Mouse (Mus musculus): ENCODE measurements around the gene Farp1. TPM values are rescaled to one million over a fixed set of nuclear protein-coding genes. Genes with fewer than 3 reads are reported as not detected.

Gene Farp1
- polyA plus RNA-seq, 1 experiment, result 42.6 TPM

DNA sequence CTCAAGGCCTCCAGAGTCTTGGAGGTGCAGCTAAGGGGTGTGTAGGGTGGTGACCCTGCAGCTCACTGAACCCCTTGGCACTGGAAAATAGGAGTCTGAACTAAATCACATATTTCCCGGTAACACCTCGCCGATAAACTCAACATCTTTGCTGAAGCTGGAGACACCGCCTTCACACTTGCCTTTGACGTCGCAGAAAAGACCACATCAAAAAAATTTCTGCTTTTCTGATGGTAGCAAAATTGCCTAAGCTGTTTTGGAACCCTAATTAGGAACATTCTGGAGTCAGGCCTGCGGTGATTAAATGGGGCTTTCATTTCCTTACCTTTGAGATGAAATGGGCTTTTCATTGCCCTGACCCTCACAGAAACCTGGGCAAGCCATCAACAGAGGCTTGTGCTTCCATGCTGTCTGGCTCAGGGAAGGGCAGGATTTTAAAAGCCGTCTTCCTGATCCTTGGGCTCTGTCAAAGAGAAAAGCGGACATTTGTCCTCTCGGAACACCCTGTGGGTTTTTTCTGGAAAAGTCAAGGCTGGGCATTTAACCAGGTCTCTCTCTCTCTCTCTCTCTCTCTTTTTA, 72.8 kb downstream of the Farp1 start:
- H3K4me3 ChIP-seq (ENCODE audit: insufficient read depth, poor library complexity, severe bottlenecking), result no peak overlapping the region

GRCm38 (mm10) chr14:121108439-121109115, 73.6 kb downstream of the Farp1 start:
- no peak for TF ChIP-seq MYOD1 (IDR thresholded peaks at IDR 0.05; ENCODE audit: control insufficient read depth, insufficient read length, low read depth)
- TF ChIP-seq MYOG (IDR thresholded peaks at IDR 0.05; ENCODE audit: control insufficient read depth, extremely low read depth, insufficient read length), result no peak
- Histone ChIP-seq H3K36me3 (ENCODE audit: control insufficient read depth, insufficient read depth) (peaks cover 18% of the 10 kb centered on the region), H3K4me3 (ENCODE audit: insufficient read depth, poor library complexity, severe bottlenecking) (no peak overlapping the region), H3ac (ENCODE audit: control insufficient read depth, insufficient read length, low read depth) (no peak overlapping the region), H3K27me3 (ENCODE audit: control insufficient read depth, insufficient read depth, insufficient read length) (no peaks in the 10 kb centered on the region), H3K79me3 (ENCODE audit: low read depth) (peaks cover 30% of the 10 kb centered on the region), H3K79me2 (ENCODE audit: control insufficient read depth, insufficient read depth) (peaks cover 83% of the 10 kb centered on the region)

More for the DNA sequence above, 72.8 kb downstream of the Farp1 start:
- Histone ChIP-seq H3K79me2 (ENCODE audit: control insufficient read depth, insufficient read depth) (peaks cover 85% of the 10 kb centered on the region), H3K27me3 (ENCODE audit: control insufficient read depth, insufficient read depth, insufficient read length) (no peaks in the 10 kb centered on the region), H3ac (ENCODE audit: control insufficient read depth, insufficient read length, low read depth) (no peak overlapping the region), H3K79me3 (ENCODE audit: low read depth) (peaks cover 32% of the 10 kb centered on the region), H3K36me3 (ENCODE audit: control insufficient read depth, insufficient read depth) (peaks cover 26% of the 10 kb centered on the region)
- TF ChIP-seq MYOG (IDR thresholded peaks at IDR 0.05; ENCODE audit: control insufficient read depth, extremely low read depth, insufficient read length) (no peak), FOSL1 (IDR thresholded peaks at IDR 0.05; ENCODE audit: insufficient read depth, low read length, poor library complexity, severe bottlenecking) (no peak), MYOD1 (IDR thresholded peaks at IDR 0.05; ENCODE audit: control insufficient read depth, insufficient read length, low read depth) (no peak), USF1 (IDR thresholded peaks at IDR 0.05; ENCODE audit: low read depth) (no peak), CEBPB (IDR thresholded peaks at IDR 0.05; ENCODE audit: low read depth) (no peak), CTCF (IDR thresholded peaks at IDR 0.05; ENCODE audit: control insufficient read depth, insufficient read depth, insufficient read length) (no peak), MAX (IDR thresholded peaks at IDR 0.05) (no peak)

GRCm38 (mm10) chr14:121109116-121109504, 74.1 kb downstream of the Farp1 start:
- peaks cover 33% of the 10 kb centered on the region for H3K79me3 ChIP-seq (ENCODE audit: low read depth)
- H3K4me3 ChIP-seq (ENCODE audit: insufficient read depth, poor library complexity, severe bottlenecking), result no peak overlapping the region
- no peak overlapping the region for H3ac ChIP-seq (ENCODE audit: control insufficient read depth, insufficient read length, low read depth)
- peaks cover 16% of the 10 kb centered on the region for H3K36me3 ChIP-seq (ENCODE audit: control insufficient read depth, insufficient read depth)
- H3K79me2 ChIP-seq (ENCODE audit: control insufficient read depth, insufficient read depth), result peaks cover 88% of the 10 kb centered on the region
- no peak for TF ChIP-seq CTCF (IDR thresholded peaks at IDR 0.05; ENCODE audit: control insufficient read depth, insufficient read depth, insufficient read length)
- TF ChIP-seq MYOG (IDR thresholded peaks at IDR 0.05; ENCODE audit: control insufficient read depth, extremely low read depth, insufficient read length), result no peak
- no peak for TF ChIP-seq FOSL1 (IDR thresholded peaks at IDR 0.05; ENCODE audit: insufficient read depth, low read length, poor library complexity, severe bottlenecking)
- H3K27me3 ChIP-seq (ENCODE audit: control insufficient read depth, insufficient read depth, insufficient read length), result no peaks in the 10 kb centered on the region

- TF ChIP-seq MAX (IDR thresholded peaks at IDR 0.05) (no peak), MYOD1 (IDR thresholded peaks at IDR 0.05; ENCODE audit: control insufficient read depth, insufficient read length, low read depth) (no peak), FOSL1 (IDR thresholded peaks at IDR 0.05; ENCODE audit: insufficient read depth, low read length, poor library complexity, severe bottlenecking) (no peak), MYOG (IDR thresholded peaks at IDR 0.05; ENCODE audit: control insufficient read depth, extremely low read depth, insufficient read length) (no peak), USF1 (IDR thresholded peaks at IDR 0.05; ENCODE audit: low read depth) (no peak)
- H3K79me3 ChIP-seq (ENCODE audit: low read depth), result peaks cover 33% of the 10 kb centered on the region
- peaks cover 24% of the 10 kb centered on the region for H3K36me3 ChIP-seq (ENCODE audit: control insufficient read depth, insufficient read depth)
These were observed 75.7 kb downstream of the Farp1 start for GRCm38 (mm10) chr14:121110492-121111267.

GRCm38 (mm10) chr14:121112061-121112460, 77.1 kb downstream of the Farp1 start:
- Histone ChIP-seq H3K27me3 (ENCODE audit: control insufficient read depth, insufficient read depth, insufficient read length) (no peaks in the 10 kb centered on the region), H3K79me3 (ENCODE audit: low read depth) (peaks cover 29% of the 10 kb centered on the region), H3K4me3 (ENCODE audit: insufficient read depth, poor library complexity, severe bottlenecking) (no peak overlapping the region), H3K36me3 (ENCODE audit: control insufficient read depth, insufficient read depth) (peaks cover 24% of the 10 kb centered on the region), H3ac (ENCODE audit: control insufficient read depth, insufficient read length, low read depth) (no peak overlapping the region), H3K79me2 (ENCODE audit: control insufficient read depth, insufficient read depth) (peaks cover 89% of the 10 kb centered on the region)
- TF ChIP-seq MAX (IDR thresholded peaks at IDR 0.05) (no peak), MYOD1 (IDR thresholded peaks at IDR 0.05; ENCODE audit: control insufficient read depth, insufficient read length, low read depth) (no peak), MYOG (IDR thresholded peaks at IDR 0.05; ENCODE audit: control insufficient read depth, extremely low read depth, insufficient read length) (no peak), CTCF (IDR thresholded peaks at IDR 0.05; ENCODE audit: control insufficient read depth, insufficient read depth, insufficient read length) (no peak), CEBPB (IDR thresholded peaks at IDR 0.05; ENCODE audit: low read depth) (no peak), FOSL1 (IDR thresholded peaks at IDR 0.05; ENCODE audit: insufficient read depth, low read length, poor library complexity, severe bottlenecking) (no peak), USF1 (IDR thresholded peaks at IDR 0.05; ENCODE audit: low read depth) (no peak)

More at GRCm38 (mm10) chr14:121110492-121111267, 75.7 kb downstream of the Farp1 start:
- H3ac ChIP-seq (ENCODE audit: control insufficient read depth, insufficient read length, low read depth), result no peak overlapping the region
- H3K27me3 ChIP-seq (ENCODE audit: control insufficient read depth, insufficient read depth, insufficient read length), result no peaks in the 10 kb centered on the region
- peaks cover 92% of the 10 kb centered on the region for H3K79me2 ChIP-seq (ENCODE audit: control insufficient read depth, insufficient read depth)
- H3K4me3 ChIP-seq (ENCODE audit: insufficient read depth, poor library complexity, severe bottlenecking), result no peak overlapping the region
